Mouse (Mus musculus): Measurements from ENCODE around the gene Pde4a. TPM values are rescaled to one million over a fixed set of nuclear protein-coding genes. Genes with fewer than 3 reads are reported as not detected.
"Not testable (repeated sequence)": the region's sequence is repeated elsewhere in the genome, so short reads cannot be mapped to it uniquely, and the experiment has no call there.

The Pde4a gene
- total RNA-seq, 2 experiments from 2014 or later: 83.4 to 86.6 TPM

GRCm38 (mm10) chr9:21216050-21216841, 50.7 kb downstream of the Pde4a start:
- peak; percentile 68 to 76 for DNase-seq (ENCODE audit: low spot score in 2 of 2)

GRCm38 (mm10) chr9:21219820-21220219, 54.3 kb downstream of the Pde4a start:
- DNase-seq (ENCODE audit: low spot score in 2 of 2): no peak

- peak; percentile 91 to 98 for DNase-seq (ENCODE audit: low spot score in 2 of 2)
Observed at GRCm38 (mm10) chr9:21220490-21221382, 55.2 kb downstream of the Pde4a start.

GRCm38 (mm10) chr9:21221383-21221929, 55.9 kb downstream of the Pde4a start:
- DNase-seq (ENCODE audit: low spot score in 2 of 2): peak in 1 of 2 experiments; percentile 66

- DNase-seq (ENCODE audit: low spot score in 2 of 2): not testable (repeated sequence)
Observed at GRCm38 (mm10) chr9:21223490-21223889, 58.0 kb downstream of the Pde4a start.

GRCm38 (mm10) chr9:21223906-21224305, 58.4 kb downstream of the Pde4a start:
- no peak for DNase-seq (ENCODE audit: low spot score in 2 of 2)

GRCm38 (mm10) chr9:21224576-21225414, 59.3 kb downstream of the Pde4a start:
- peak in 1 of 2 experiments; percentile 26 for DNase-seq (ENCODE audit: low spot score in 2 of 2)

GRCm38 (mm10) chr9:21225415-21225758, 59.9 kb downstream of the Pde4a start:
- no peak for DNase-seq (ENCODE audit: low spot score in 2 of 2)

- DNase-seq (ENCODE audit: low spot score in 2 of 2): no peak
Observed at GRCm38 (mm10) chr9:21227342-21227741, 61.8 kb downstream of the Pde4a start.

GRCm38 (mm10) chr9:21231551-21231950, 66.0 kb downstream of the Pde4a start:
- DNase-seq (ENCODE audit: low spot score in 2 of 2): no peak

GRCm38 (mm10) chr9:21232867-21233266, 67.4 kb downstream of the Pde4a start:
- DNase-seq (ENCODE audit: low spot score in 2 of 2): no peak

GRCm38 (mm10) chr9:21233366-21233765, 67.9 kb downstream of the Pde4a start:
- DNase-seq (ENCODE audit: low spot score in 2 of 2): no peak

- DNase-seq (ENCODE audit: low spot score in 2 of 2): no peak
Observed at GRCm38 (mm10) chr9:21233805-21234204, 68.3 kb downstream of the Pde4a start.

GRCm38 (mm10) chr9:21235341-21235740, 69.8 kb downstream of the Pde4a start:
- no peak for DNase-seq (ENCODE audit: low spot score in 2 of 2)

- peak in 1 of 2 experiments; percentile 30 for DNase-seq (ENCODE audit: low spot score in 2 of 2)
Observed at GRCm38 (mm10) chr9:21236991-21237367, 71.5 kb downstream of the Pde4a start.

- DNase-seq (ENCODE audit: low spot score in 2 of 2): peak in 1 of 2 experiments; percentile 46
Observed at GRCm38 (mm10) chr9:21237368-21238003, 72.0 kb downstream of the Pde4a start.

- DNase-seq (ENCODE audit: low spot score in 2 of 2): no peak
Observed at GRCm38 (mm10) chr9:21238004-21238732, 72.7 kb downstream of the Pde4a start.

GRCm38 (mm10) chr9:21238733-21239464, 73.4 kb downstream of the Pde4a start, which contains the start of gene Keap1:
Keap1 (minus strand) TSS chr9:21239361.
- peak; percentile 61 to 76 for DNase-seq (ENCODE audit: low spot score in 2 of 2)

- DNase-seq (ENCODE audit: low spot score in 2 of 2): no peak
Observed at GRCm38 (mm10) chr9:21239465-21239848, 73.9 kb downstream of the Pde4a start.
